Mouse (Mus musculus): ENCODE results near the gene Gprc5c. TPM values are rescaled to one million over a fixed set of nuclear protein-coding genes. Genes with fewer than 3 reads are reported as not detected.
A peak's percentile ranks its signal among the peaks of the same experiment; 100 is the strongest.

Gprc5c gene
- polyA plus RNA-seq, 1 experiment from 2014 or later: 10.9 TPM

GRCm38 (mm10) chr11:114829499-114830432, 21.2 kb upstream of the Gprc5c start:
- Histone ChIP-seq H3K4me2 (ENCODE audit: low read depth, low read length) (peak overlapping the region; percentile 72), H3K9ac (ENCODE audit: low read depth, low read length) (peak overlapping the region; percentile 66), H3K27me3 (replicated peaks; ENCODE audit: control insufficient read depth, insufficient read depth, low read length) (no peaks in the 10 kb centered on the region), H3K36me3 (ENCODE audit: control insufficient read depth, insufficient read depth, low read length) (no peaks in the 10 kb centered on the region), H3K9me3 (ENCODE audit: control insufficient read depth, low read length) (no peaks in the 10 kb centered on the region), H3K27ac (ENCODE audit: low read length) (peak overlapping the region; percentile 64), H3K4me3 (ENCODE audit: low read length) (peak overlapping the region; percentile 41), H3K4me1 (ENCODE audit: control insufficient read depth, insufficient read depth, low read length) (peaks cover 18% of the 10 kb centered on the region)
- WGBS: 8% methylated on average over 24 of the region's 24 CpGs
- peak; percentile 87 for ATAC-seq

GRCm38 (mm10) chr11:114830433-114830773, 20.5 kb upstream of the Gprc5c start:
- H3K9me3 ChIP-seq (ENCODE audit: control insufficient read depth, low read length): no peaks in the 10 kb centered on the region
- peak overlapping the region; percentile 72 for H3K4me2 ChIP-seq (ENCODE audit: low read depth, low read length)
- peaks cover 18% of the 10 kb centered on the region for H3K4me1 ChIP-seq (ENCODE audit: control insufficient read depth, insufficient read depth, low read length)
- H3K27ac ChIP-seq (ENCODE audit: low read length): peak overlapping the region; percentile 64
- no peaks in the 10 kb centered on the region for H3K27me3 ChIP-seq (replicated peaks; ENCODE audit: control insufficient read depth, insufficient read depth, low read length)
- H3K9ac ChIP-seq (ENCODE audit: low read depth, low read length): peak overlapping the region; percentile 66
- 0 out of 2 replicates have a peak, but pooled peaks have one; percentile 34 for ATAC-seq
- peak overlapping the region; percentile 41 for H3K4me3 ChIP-seq (ENCODE audit: low read length)
- H3K36me3 ChIP-seq (ENCODE audit: control insufficient read depth, insufficient read depth, low read length): no peaks in the 10 kb centered on the region
- WGBS: 21% methylated on average over 8 of the region's 8 CpGs

- Histone ChIP-seq H3K27ac (ENCODE audit: low read length) (no peak overlapping the region), H3K4me1 (ENCODE audit: control insufficient read depth, insufficient read depth, low read length) (peaks cover 18% of the 10 kb centered on the region), H3K9me3 (ENCODE audit: control insufficient read depth, low read length) (0 out of 2 replicates have a peak, but pooled peaks cover 2% of the 10 kb centered on the region), H3K9ac (ENCODE audit: low read depth, low read length) (no peak overlapping the region), H3K4me3 (ENCODE audit: low read length) (no peak overlapping the region), H3K36me3 (ENCODE audit: control insufficient read depth, insufficient read depth, low read length) (no peaks in the 10 kb centered on the region), H3K27me3 (replicated peaks; ENCODE audit: control insufficient read depth, insufficient read depth, low read length) (no peaks in the 10 kb centered on the region), H3K4me2 (ENCODE audit: low read depth, low read length) (no peak overlapping the region)
- 44% methylated on average over 5 of the region's 5 CpGs for WGBS
- no peak for ATAC-seq
Measured at GRCm38 (mm10) chr11:114833166-114833565, 17.8 kb upstream of the Gprc5c start.

- Histone ChIP-seq H3K9me3 (ENCODE audit: control insufficient read depth, low read length) (no peaks in the 10 kb centered on the region), H3K27ac (ENCODE audit: low read length) (no peak overlapping the region), H3K9ac (ENCODE audit: low read depth, low read length) (no peak overlapping the region), H3K4me2 (ENCODE audit: low read depth, low read length) (no peak overlapping the region), H3K27me3 (replicated peaks; ENCODE audit: control insufficient read depth, insufficient read depth, low read length) (no peaks in the 10 kb centered on the region), H3K4me3 (ENCODE audit: low read length) (no peak overlapping the region), H3K36me3 (ENCODE audit: control insufficient read depth, insufficient read depth, low read length) (no peaks in the 10 kb centered on the region), H3K4me1 (ENCODE audit: control insufficient read depth, insufficient read depth, low read length) (no peaks in the 10 kb centered on the region; the same call in 1 of the 2 replicates)
- WGBS: 17% methylated on average over 8 of the region's 8 CpGs
- peak; percentile 77 for ATAC-seq
Measured at GRCm38 (mm10) chr11:114843818-114844463, 7.0 kb upstream of the Gprc5c start.

- no peaks in the 10 kb centered on the region for H3K9me3 ChIP-seq (ENCODE audit: control insufficient read depth, low read length)
- no peaks in the 10 kb centered on the region; the same call in 1 of the 2 replicates for H3K4me1 ChIP-seq (ENCODE audit: control insufficient read depth, insufficient read depth, low read length)
- no peaks in the 10 kb centered on the region for H3K36me3 ChIP-seq (ENCODE audit: control insufficient read depth, insufficient read depth, low read length)
- H3K27ac ChIP-seq (ENCODE audit: low read length): no peak overlapping the region
- H3K4me2 ChIP-seq (ENCODE audit: low read depth, low read length): no peak overlapping the region
- no peaks in the 10 kb centered on the region for H3K27me3 ChIP-seq (replicated peaks; ENCODE audit: control insufficient read depth, insufficient read depth, low read length)
- WGBS: 65% methylated on average over 7 of the region's 7 CpGs
- no peak overlapping the region for H3K4me3 ChIP-seq (ENCODE audit: low read length)
- no peak overlapping the region for H3K9ac ChIP-seq (ENCODE audit: low read depth, low read length)
- ATAC-seq: no peak
Measured at GRCm38 (mm10) chr11:114844464-114845220, 6.3 kb upstream of the Gprc5c start.

GRCm38 (mm10) chr11:114846336-114846735, 4.6 kb upstream of the Gprc5c start:
- Histone ChIP-seq H3K27ac (ENCODE audit: low read length) (no peak overlapping the region), H3K4me2 (ENCODE audit: low read depth, low read length) (no peak overlapping the region), H3K36me3 (ENCODE audit: control insufficient read depth, insufficient read depth, low read length) (no peaks in the 10 kb centered on the region), H3K9ac (ENCODE audit: low read depth, low read length) (no peak overlapping the region), H3K9me3 (ENCODE audit: control insufficient read depth, low read length) (no peaks in the 10 kb centered on the region), H3K4me3 (ENCODE audit: low read length) (no peak overlapping the region), H3K27me3 (replicated peaks; ENCODE audit: control insufficient read depth, insufficient read depth, low read length) (no peaks in the 10 kb centered on the region), H3K4me1 (ENCODE audit: control insufficient read depth, insufficient read depth, low read length) (peaks cover 8% of the 10 kb centered on the region)
- no peak for ATAC-seq
- WGBS: 67% methylated on average over 4 of the region's 4 CpGs

GRCm38 (mm10) chr11:114847008-114847407, 3.9 kb upstream of the Gprc5c start:
- H3K27ac ChIP-seq (ENCODE audit: low read length): no peak overlapping the region
- no peaks in the 10 kb centered on the region for H3K9me3 ChIP-seq (ENCODE audit: control insufficient read depth, low read length)
- peaks cover 8% of the 10 kb centered on the region for H3K4me1 ChIP-seq (ENCODE audit: control insufficient read depth, insufficient read depth, low read length)
- no peak for ATAC-seq
- H3K4me3 ChIP-seq (ENCODE audit: low read length): no peak overlapping the region
- no peak overlapping the region for H3K4me2 ChIP-seq (ENCODE audit: low read depth, low read length)
- H3K36me3 ChIP-seq (ENCODE audit: control insufficient read depth, insufficient read depth, low read length): no peaks in the 10 kb centered on the region
- H3K9ac ChIP-seq (ENCODE audit: low read depth, low read length): no peak overlapping the region
- WGBS: 88% methylated on average over 5 of the region's 5 CpGs
- no peaks in the 10 kb centered on the region for H3K27me3 ChIP-seq (replicated peaks; ENCODE audit: control insufficient read depth, insufficient read depth, low read length)

GRCm38 (mm10) chr11:114849572-114849971, 1.4 kb upstream of the Gprc5c start:
- WGBS: 28% methylated on average over 2 of the region's 2 CpGs
- Histone ChIP-seq H3K4me3 (ENCODE audit: low read length) (no peak overlapping the region), H3K4me1 (ENCODE audit: control insufficient read depth, insufficient read depth, low read length) (peaks cover 13% of the 10 kb centered on the region), H3K4me2 (ENCODE audit: low read depth, low read length) (no peak overlapping the region), H3K9ac (ENCODE audit: low read depth, low read length) (no peak overlapping the region), H3K27me3 (replicated peaks; ENCODE audit: control insufficient read depth, insufficient read depth, low read length) (no peaks in the 10 kb centered on the region), H3K27ac (ENCODE audit: low read length) (no peak overlapping the region), H3K36me3 (ENCODE audit: control insufficient read depth, insufficient read depth, low read length) (no peaks in the 10 kb centered on the region), H3K9me3 (ENCODE audit: control insufficient read depth, low read length) (no peaks in the 10 kb centered on the region)
- no peak for ATAC-seq

- ATAC-seq: no peak; the same call in 1 of the 2 replicates
- Histone ChIP-seq H3K27me3 (replicated peaks; ENCODE audit: control insufficient read depth, insufficient read depth, low read length) (no peaks in the 10 kb centered on the region), H3K9ac (ENCODE audit: low read depth, low read length) (0 out of 2 replicates have a peak overlapping the region, but pooled peaks have one; percentile 75), H3K4me1 (ENCODE audit: control insufficient read depth, insufficient read depth, low read length) (peaks cover 13% of the 10 kb centered on the region), H3K9me3 (ENCODE audit: control insufficient read depth, low read length) (no peaks in the 10 kb centered on the region), H3K4me2 (ENCODE audit: low read depth, low read length) (peak overlapping the region; percentile 99; the same call in 1 of the 2 replicates), H3K36me3 (ENCODE audit: control insufficient read depth, insufficient read depth, low read length) (no peaks in the 10 kb centered on the region), H3K27ac (ENCODE audit: low read length) (no peak overlapping the region), H3K4me3 (ENCODE audit: low read length) (peak overlapping the region; percentile 74; the same call in 1 of the 2 replicates)
- 29% methylated on average over 5 of the region's 5 CpGs for WGBS
Measured at GRCm38 (mm10) chr11:114850066-114850451, 893 bp upstream of the Gprc5c start.

All from intestine, embryonic 16.5 days (tissue).